In genomic region chr8:13455295-13455694, GRCm38 (mm10) we compare ENCODE assay signal across 1 mouse cellular context.
TF ChIP-seq lines count a peak whose summit lies in the region.

No protein-coding gene starts in this region.

TF ChIP-seq in MEL, 35 proteins besides CTCF, POLR2A, EP300 and RAD21 (continued from another document):
- TF ChIP-seq ZNF384 (IDR thresholded peaks at IDR 0.05; ENCODE audit: low read depth, low read length), result no peak
- TF ChIP-seq MAX (IDR thresholded peaks at IDR 0.05; ENCODE audit: low read length), result no peak
- TF ChIP-seq SIN3A (IDR thresholded peaks at IDR 0.05; ENCODE audit: low read length), result no peak
- no peak for TF ChIP-seq ZMIZ1 (IDR thresholded peaks at IDR 0.05; ENCODE audit: low read depth, low read length)
- no peak for TF ChIP-seq USF2 (IDR thresholded peaks at IDR 0.05; ENCODE audit: borderline replicate concordance in 1 of 2, insufficient read depth in 1 of 2, low read depth in 1 of 2, low read length in 2 of 2)
- TF ChIP-seq ZC3H11A (IDR thresholded peaks at IDR 0.05; ENCODE audit: low read depth, low read length), result peak; percentile 61
TF ChIP-seq in MEL: peak in this region for 2.
